Mouse (Mus musculus) limb, embryonic 15.5 days (tissue): ENCODE measurements around the gene Gm6502. TPM values are rescaled to one million over a fixed set of nuclear protein-coding genes. Genes with fewer than 3 reads are reported as not detected.
"Not testable (repeated sequence)": the region's sequence is repeated elsewhere in the genome, so short reads cannot be mapped to it uniquely, and the experiment has no call there.

Experiments used
- ATAC-seq: fragments of 200-750 bp; cut with Nextera tagmentation; 2 replicates; pipeline ENCODE4 v1.8.0; 2017; ENCODE audit warnings: low read depth, moderate TSS enrichment; ENCODE audit not compliant: insufficient number of reproducible peaks, low FRiP score, low TSS enrichment
- H3K27ac ChIP-seq: fragments of 300-500 bp; sonication (generic); 2 replicates; pipeline ENCODE4 v1.5.1; 2015; ENCODE audit warnings: moderate library complexity, mild to moderate bottlenecking, inconsistent platforms
- H3K27me3 ChIP-seq: fragments of 300-500 bp; sonication (generic); 2 replicates; pipeline ENCODE4 v1.6.1; 2015; ENCODE audit warnings: inconsistent platforms
- H3K36me3 ChIP-seq: fragments of 300-500 bp; sonication (generic); 2 replicates; pipeline ENCODE4 v1.6.1; 2015; ENCODE audit warnings: inconsistent platforms
- H3K4me1 ChIP-seq: fragments of 300-500 bp; sonication (generic); 2 replicates; pipeline ENCODE4 v1.6.1; 2015; ENCODE audit warnings: inconsistent platforms
- H3K4me2 ChIP-seq: fragments of 300-500 bp; sonication (generic); 2 replicates; pipeline ENCODE4 v1.6.1; 2015; ENCODE audit warnings: mild to moderate bottlenecking, inconsistent platforms
- H3K4me3 ChIP-seq: fragments of 300-500 bp; sonication (generic); 2 replicates; pipeline ENCODE4 v1.5.1; 2015; ENCODE audit warnings: mild to moderate bottlenecking, inconsistent platforms
- H3K9ac ChIP-seq: fragments of 300-500 bp; sonication (generic); 2 replicates; pipeline ENCODE4 v1.6.1; 2015; ENCODE audit warnings: inconsistent platforms
- H3K9me3 ChIP-seq: fragments of 300-500 bp; sonication (generic); 2 replicates; pipeline ENCODE4 v1.6.1; 2016; ENCODE audit warnings: inconsistent platforms
- WGBS: fragments of 180-500 bp; shearing (Covaris S2); methylation state at CpG from one replicate; pipeline ENCODE4 v1.1.7; 2015; 5-methylcytosine and 5-hydroxymethylcytosine counted together
- polyA plus RNA-seq: library from polyadenylated mRNA; unstranded; fragments of >200 nt; fragmentation: Nextera tagmentation; extraction: Ambion mirVana; gene quantifications from 2 replicates; pipeline ENCODE4 v1.2.1, GENCODE M21; 2015

The Gm6502 gene
- polyA plus RNA-seq, result not detected in 2 replicates

DNA sequence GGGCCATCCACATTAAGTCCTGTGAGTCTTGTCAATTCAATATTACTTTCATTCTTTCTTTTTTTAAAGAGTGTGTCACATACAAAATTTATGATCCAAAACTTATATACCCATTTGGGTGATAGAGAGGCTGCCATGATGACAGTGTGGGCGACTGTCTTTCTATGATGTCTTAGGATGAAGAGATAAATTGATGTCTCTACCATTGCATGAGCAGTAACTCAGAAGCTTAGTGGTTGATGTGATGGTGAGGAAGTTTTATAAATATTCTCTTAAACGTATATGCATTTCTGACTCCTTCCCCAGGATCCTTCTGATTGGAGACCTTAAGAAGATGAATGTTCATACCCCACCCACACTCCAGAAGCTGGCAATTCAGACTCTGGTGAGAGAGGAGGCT lies at the start of gene Gm6502:
Gene Gm6502, plus strand, starts transcription at position 301 of the 400 bp plus-strand sequence.
- not testable (repeated sequence) for ATAC-seq, H3K27me3 ChIP-seq
- no CpG with 5 or more reads among the region's 2 CpGs for WGBS

DNA sequence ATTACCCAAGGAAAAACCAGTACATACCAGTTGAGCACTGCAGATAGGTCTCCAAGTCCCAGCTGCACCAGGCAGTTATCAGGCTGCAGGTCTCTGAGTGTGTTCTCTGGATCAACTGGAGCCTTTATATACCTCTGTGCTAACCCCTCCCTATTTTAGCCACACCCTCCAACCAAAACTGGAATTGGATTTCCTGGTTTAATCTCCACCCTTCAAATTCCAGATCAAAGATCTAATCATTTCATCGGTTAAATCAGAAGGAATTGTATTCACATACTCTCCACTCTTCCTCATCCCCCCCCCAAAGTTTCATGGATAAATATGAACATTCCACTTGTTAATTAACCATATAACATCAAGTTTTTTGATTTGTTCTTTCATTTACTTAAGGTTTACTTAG lies 7.5 kb upstream of the Gm6502 start, which contains the start of gene A430089I19Rik:
Gene A430089I19Rik, minus strand, starts transcription at position 101 of the 400 bp plus-strand sequence.
- WGBS, result 95% methylated on average over 1 of the region's 1 CpGs

More for the DNA sequence above, at the start of gene Gm6502:
- not testable (repeated sequence) for H3K27ac ChIP-seq, H3K9me3 ChIP-seq, H3K4me1 ChIP-seq, H3K4me3 ChIP-seq, H3K9ac ChIP-seq, H3K4me2 ChIP-seq, H3K36me3 ChIP-seq

GRCm38 (mm10) chr5:94339449-94339848 lies 25.2 kb downstream of the Gm6502 start, which contains the start of gene AA792892:
AA792892 (plus strand) TSS chr5:94339749.
- H3K27me3 ChIP-seq, H3K27ac ChIP-seq, H3K4me2 ChIP-seq, H3K9ac ChIP-seq, ATAC-seq, H3K4me1 ChIP-seq, H3K9me3 ChIP-seq, H3K4me3 ChIP-seq, H3K36me3 ChIP-seq: not testable (repeated sequence)
- WGBS, result no CpG with 5 or more reads among the region's 2 CpGs

More for the DNA sequence above, 7.5 kb upstream of the Gm6502 start, which contains the start of gene A430089I19Rik:
- not testable (repeated sequence) for H3K36me3 ChIP-seq, H3K4me3 ChIP-seq, H3K9me3 ChIP-seq, H3K4me2 ChIP-seq, H3K4me1 ChIP-seq, H3K27me3 ChIP-seq, ATAC-seq, H3K9ac ChIP-seq, H3K27ac ChIP-seq

Other genes starting within 250 kb of the Gm6502 start
- gene BC061212, start 243.9 kb upstream of the Gm6502 start, polyA plus RNA-seq, result not detected in 2 replicates
- not detected in 2 replicates for gene Gm6351, start 238.1 kb upstream of the Gm6502 start, polyA plus RNA-seq
- not detected in 2 replicates for gene Gm3106, start 96.4 kb upstream of the Gm6502 start, polyA plus RNA-seq
- gene A430089I19Rik, start 7.6 kb upstream of the Gm6502 start, polyA plus RNA-seq, result not detected in 2 replicates
- not detected in 2 replicates for gene AA792892, start 25.3 kb downstream of the Gm6502 start, polyA plus RNA-seq
- gene Gm7682, start 131.3 kb downstream of the Gm6502 start, polyA plus RNA-seq, result not detected in 2 replicates
- gene Gm3139, start 211.9 kb downstream of the Gm6502 start, polyA plus RNA-seq, result not detected in 2 replicates